Mouse (Mus musculus) embryonic facial prominence, embryonic 14.5 days (tissue): ENCODE measurements around the gene Pon2. TPM values are rescaled to one million over a fixed set of nuclear protein-coding genes. Genes with fewer than 3 reads are reported as not detected.

Source experiments
- ATAC-seq: fragments of 200-750 bp; cut with Nextera tagmentation; 2 replicates; pipeline ENCODE4 v1.8.0; 2017; ENCODE audit warnings: low read depth, moderate number of reproducible peaks, moderate TSS enrichment
- DNase-seq: peaks from one replicate; pipeline ENCODE4 v3.0.0-alpha.2; 2015; ENCODE audit warnings: low spot score
- H3K27ac ChIP-seq: fragments of 300-500 bp; sonication (generic); replicated peaks from 2 replicates; pipeline ENCODE4 v1.5.1; 2014; ENCODE audit warnings: low read depth, mild to moderate bottlenecking, low read length, moderate library complexity
- H3K27me3 ChIP-seq: fragments of 300-500 bp; sonication (generic); replicated peaks from 2 replicates; pipeline ENCODE4 v1.6.1; 2014; ENCODE audit warnings: low read length; ENCODE audit not compliant: control insufficient read depth, insufficient read depth
- H3K36me3 ChIP-seq: fragments of 300-500 bp; sonication (generic); 2 replicates; pipeline ENCODE4 v1.6.1; 2014; ENCODE audit warnings: low read length, mixed read lengths; ENCODE audit not compliant: control insufficient read depth, insufficient read depth
- H3K4me1 ChIP-seq: fragments of 300-500 bp; sonication (generic); 2 replicates; pipeline ENCODE4 v1.6.1; 2014; ENCODE audit warnings: antibody characterized with exemption, low read length; ENCODE audit not compliant: control insufficient read depth, insufficient read depth
- H3K4me2 ChIP-seq: fragments of 300-500 bp; sonication (generic); 2 replicates; pipeline ENCODE4 v1.6.1; 2014; ENCODE audit warnings: low read depth, mild to moderate bottlenecking, low read length, moderate library complexity, mixed read lengths
- H3K4me3 ChIP-seq: fragments of 300-500 bp; sonication (generic); 2 replicates; pipeline ENCODE4 v1.5.1; 2014; ENCODE audit warnings: low read depth, mild to moderate bottlenecking, low read length
- H3K9ac ChIP-seq: fragments of 300-500 bp; sonication (generic); 2 replicates; pipeline ENCODE4 v1.6.1; 2014; ENCODE audit warnings: low read depth, mild to moderate bottlenecking, low read length, moderate library complexity, mixed read lengths
- H3K9me3 ChIP-seq: fragments of 300-500 bp; sonication (generic); 2 replicates; pipeline ENCODE4 v1.6.1; 2016; ENCODE audit warnings: low read length; ENCODE audit not compliant: control insufficient read depth
- WGBS: fragments of 180-500 bp; shearing (Covaris S2); extraction: QIAGEN DNeasy Blood & Tissue Kit; methylation state at CpG from one replicate; pipeline ENCODE4 v1.1.7; 2014; 5-methylcytosine and 5-hydroxymethylcytosine counted together
- polyA plus RNA-seq: library from polyadenylated mRNA; unstranded; fragments of >200 nt; fragmentation: Nextera tagmentation; extraction: Ambion mirVana; gene quantifications from 2 replicates; pipeline ENCODE4 v1.2.1, GENCODE M21; 2014

The Pon2 gene
- polyA plus RNA-seq, 1 experiment from 2014 or later, result 26.0 TPM

GRCm38 (mm10) chr6:5299561-5299960, 1.3 kb upstream of the Pon2 start:
- ATAC-seq (no peak), DNase-seq (no peak)
- Histone ChIP-seq H3K27ac (no peak overlapping the region), H3K9me3 (0 out of 2 replicates have a peak, but pooled peaks cover 3% of the 10 kb centered on the region), H3K4me2 (no peak overlapping the region), H3K4me3 (no peak overlapping the region), H3K27me3 (0 out of 2 replicates have a peak, but pooled peaks cover 3% of the 10 kb centered on the region), H3K36me3 (no peaks in the 10 kb centered on the region), H3K4me1 (no peaks in the 10 kb centered on the region), H3K9ac (no peak overlapping the region)
- WGBS, result 41% methylated on average over 5 of the region's 5 CpGs

- Histone ChIP-seq H3K9ac (peak overlapping the region; percentile 80), H3K4me2 (peak overlapping the region; percentile 74), H3K4me1 (no peaks in the 10 kb centered on the region), H3K4me3 (peak overlapping the region; percentile 69), H3K27ac (peak overlapping the region; percentile 84), H3K27me3 (0 out of 2 replicates have a peak, but pooled peaks cover 3% of the 10 kb centered on the region), H3K9me3 (no peaks in the 10 kb centered on the region), H3K36me3 (no peaks in the 10 kb centered on the region)
- peak; percentile 79 for ATAC-seq
- DNase-seq, result peak; percentile 89
- 3% methylated on average over 23 of the region's 25 CpGs for WGBS
These were observed 749 bp downstream of the Pon2 start for GRCm38 (mm10) chr6:5297321-5298091.

- Histone ChIP-seq H3K4me3 (no peak overlapping the region), H3K36me3 (no peaks in the 10 kb centered on the region), H3K4me2 (no peak overlapping the region), H3K9ac (no peak overlapping the region), H3K27ac (no peak overlapping the region), H3K27me3 (0 out of 2 replicates have a peak, but pooled peaks cover 3% of the 10 kb centered on the region), H3K9me3 (no peaks in the 10 kb centered on the region), H3K4me1 (no peaks in the 10 kb centered on the region)
- ATAC-seq (no peak), DNase-seq (no peak)
- 93% methylated on average over 7 of the region's 7 CpGs for WGBS
These were observed 2.2 kb downstream of the Pon2 start for GRCm38 (mm10) chr6:5296067-5296466.

- no peak overlapping the region for H3K9ac ChIP-seq
- no peaks in the 10 kb centered on the region for H3K9me3 ChIP-seq
- no peak overlapping the region for H3K4me2 ChIP-seq
- ATAC-seq (no peak), DNase-seq (no peak)
- 0 out of 2 replicates have a peak, but pooled peaks cover 3% of the 10 kb centered on the region for H3K27me3 ChIP-seq
- H3K27ac ChIP-seq, result no peak overlapping the region
- no peak overlapping the region for H3K4me3 ChIP-seq
- no peaks in the 10 kb centered on the region for H3K4me1 ChIP-seq
- 92% methylated on average over 16 of the region's 16 CpGs for WGBS
- H3K36me3 ChIP-seq, result no peaks in the 10 kb centered on the region
These were observed 3.4 kb downstream of the Pon2 start for GRCm38 (mm10) chr6:5294659-5295449.

- 75% methylated on average over 5 of the region's 5 CpGs for WGBS
- Histone ChIP-seq H3K4me2 (no peak overlapping the region), H3K4me3 (no peak overlapping the region), H3K36me3 (no peaks in the 10 kb centered on the region), H3K9me3 (no peaks in the 10 kb centered on the region), H3K27me3 (no peaks in the 10 kb centered on the region), H3K27ac (no peak overlapping the region), H3K9ac (no peak overlapping the region), H3K4me1 (no peaks in the 10 kb centered on the region)
- DNase-seq (no peak), ATAC-seq (no peak)
These were observed 5.4 kb downstream of the Pon2 start for GRCm38 (mm10) chr6:5292841-5293240.

GRCm38 (mm10) chr6:5291450-5291849, 6.8 kb downstream of the Pon2 start:
- Histone ChIP-seq H3K4me1 (peaks cover 6% of the 10 kb centered on the region; the same call in 1 of the 2 replicates), H3K4me3 (no peak overlapping the region), H3K36me3 (0 out of 2 replicates have a peak, but pooled peaks cover 2% of the 10 kb centered on the region), H3K4me2 (no peak overlapping the region), H3K9me3 (no peaks in the 10 kb centered on the region), H3K9ac (no peak overlapping the region), H3K27ac (no peak overlapping the region), H3K27me3 (no peaks in the 10 kb centered on the region)
- ATAC-seq, result peak; percentile 51; the same call in 1 of the 2 replicates
- WGBS, result 59% methylated on average over 4 of the region's 4 CpGs
- peak; percentile 81 for DNase-seq

- 39% methylated on average over 5 of the region's 5 CpGs for WGBS
- Histone ChIP-seq H3K4me1 (peaks cover 6% of the 10 kb centered on the region; the same call in 1 of the 2 replicates), H3K9ac (no peak overlapping the region), H3K9me3 (no peaks in the 10 kb centered on the region), H3K4me2 (no peak overlapping the region), H3K27me3 (no peaks in the 10 kb centered on the region), H3K36me3 (0 out of 2 replicates have a peak, but pooled peaks cover 2% of the 10 kb centered on the region), H3K4me3 (no peak overlapping the region), H3K27ac (no peak overlapping the region)
- DNase-seq, result no peak
- ATAC-seq, result no peak
These were observed 10.3 kb downstream of the Pon2 start for GRCm38 (mm10) chr6:5287919-5288318.

GRCm38 (mm10) chr6:5287392-5287791, 10.9 kb downstream of the Pon2 start:
- Histone ChIP-seq H3K27ac (no peak overlapping the region), H3K4me1 (peaks cover 6% of the 10 kb centered on the region; the same call in 1 of the 2 replicates)
- 60% methylated on average over 2 of the region's 2 CpGs for WGBS

More at GRCm38 (mm10) chr6:5287392-5287791, 10.9 kb downstream of the Pon2 start:
- Histone ChIP-seq H3K9ac (no peak overlapping the region), H3K36me3 (0 out of 2 replicates have a peak, but pooled peaks cover 2% of the 10 kb centered on the region), H3K9me3 (no peaks in the 10 kb centered on the region), H3K27me3 (no peaks in the 10 kb centered on the region), H3K4me2 (no peak overlapping the region), H3K4me3 (no peak overlapping the region)
- no peak for ATAC-seq
- no peak for DNase-seq
